In genomic region chr9:83519510-83520155, GRCm38 (mm10) we compare ENCODE assay signal across 21 mouse cellular contexts. TPM values are rescaled to one million over a fixed set of nuclear protein-coding genes. Genes with fewer than 3 reads are reported as not detected.
A peak's percentile ranks its signal among the peaks of the same experiment; 100 is the strongest.
DNase-seq lines count a peak whose midpoint lies in the region; ATAC-seq and TF ChIP-seq lines count a peak whose summit lies in the region.
"Had no signal": no experiment of that assay in that cellular context is flagged by ENCODE, and none has a peak within 500 bp of the region (broad histone marks: within the 10 kb centered on the region; RNA-seq: fewer than 3 reads in every experiment).

No protein-coding gene starts in this region.

- TF ChIP-seq EP300 in heart, adult 2 months (IDR thresholded peaks at IDR 0.05; ENCODE audit: insufficient read depth, low read depth, low read length), result no peak

- H3K27me3 ChIP-seq in midbrain, embryonic 11.5 days (ENCODE audit: control insufficient read depth, insufficient read depth, low read length), result no peaks in the 10 kb centered on the region
- no peaks in the 10 kb centered on the region for H3K27me3 ChIP-seq in midbrain, embryonic 10.5 days (ENCODE audit: low read depth, poor library complexity, severe bottlenecking)
- H3K27me3 ChIP-seq in forebrain, postnatal 0 days (ENCODE audit: insufficient read depth, low read length), result no peaks in the 10 kb centered on the region
- no peaks in the 10 kb centered on the region for H3K27me3 ChIP-seq in midbrain, embryonic 15.5 days (replicated peaks)
- H3K27me3 ChIP-seq in heart, adult 2 months (ENCODE audit: control insufficient read depth, insufficient read depth, low read length), result no peaks in the 10 kb centered on the region
- H3K27me3 ChIP-seq: embryonic facial prominence, embryonic 13.5 days; heart, embryonic 15.5 days; limb, embryonic 12.5 days; liver, embryonic 12.5 days; megakaryocyte, embryonic 14.5 days had no signal

- no peaks in the 10 kb centered on the region for H3K79me2 ChIP-seq in heart, adult 2 months (replicated peaks; ENCODE audit: control insufficient read depth, insufficient read depth, low read length)

- ATAC-seq in midbrain, embryonic 11.5 days (ENCODE audit: low FRiP score), result peak; percentile 73
- peak; percentile 94 for ATAC-seq in forebrain, postnatal 0 days
- ATAC-seq in midbrain, embryonic 15.5 days (replicated peaks), result peak; percentile 94
- ATAC-seq: intestine, embryonic 16.5 days; liver, embryonic 12.5 days had no signal

- H3K27ac ChIP-seq in midbrain, embryonic 11.5 days (ENCODE audit: low read depth, low read length), result no peak overlapping the region
- H3K27ac ChIP-seq in midbrain, embryonic 10.5 days (replicated peaks), result no peak overlapping the region; the same call in 1 of the 2 replicates
- H3K27ac ChIP-seq in forebrain, postnatal 0 days (ENCODE audit: low read depth, low read length), result peak overlapping the region; percentile 58; the same call in 1 of the 2 replicates
- H3K27ac ChIP-seq in midbrain, embryonic 15.5 days, result peak overlapping the region; percentile 82
- no peak overlapping the region for H3K27ac ChIP-seq in heart, adult 2 months
- H3K27ac ChIP-seq: embryonic facial prominence, embryonic 13.5 days; heart, embryonic 15.5 days; limb, embryonic 12.5 days; liver, embryonic 12.5 days had no signal

- TF ChIP-seq CTCF in forebrain, postnatal 0 days (IDR thresholded peaks at IDR 0.05; ENCODE audit: low read depth), result no peak
- TF ChIP-seq CTCF in heart, adult 2 months (IDR thresholded peaks at IDR 0.05), result no peak

- H3K4me1 ChIP-seq in midbrain, embryonic 11.5 days (ENCODE audit: control insufficient read depth, insufficient read depth, low read length), result peaks cover 3% of the 10 kb centered on the region; the same call in 1 of the 2 replicates
- H3K4me1 ChIP-seq in midbrain, embryonic 10.5 days, result peaks cover 10% of the 10 kb centered on the region
- no peaks in the 10 kb centered on the region; the same call in 1 of the 2 replicates for H3K4me1 ChIP-seq in forebrain, postnatal 0 days (ENCODE audit: insufficient read depth)
- peaks cover 7% of the 10 kb centered on the region; the same call in 1 of the 2 replicates for H3K4me1 ChIP-seq in midbrain, embryonic 15.5 days
- no peaks in the 10 kb centered on the region for H3K4me1 ChIP-seq in heart, adult 2 months (ENCODE audit: control insufficient read depth, insufficient read depth, low read length)
- H3K4me1 ChIP-seq: embryonic facial prominence, embryonic 13.5 days; heart, embryonic 15.5 days; limb, embryonic 12.5 days; liver, embryonic 12.5 days had no signal

- intact Hi-C loops in heart, adult 2 months (cut with DNase I), result no loop called here

- DNase-seq in midbrain, embryonic 11.5 days (ENCODE audit: low spot score, missing footprints), result no peak
- no peak for DNase-seq in midbrain, embryonic 10.5 days (ENCODE audit: low spot score)
- DNase-seq in forebrain, postnatal 0 days, result peak; percentile 44
- DNase-seq in thymus, postnatal 25 days, result no peak
- no peak for DNase-seq in heart, adult 2 months
- no peak for DNase-seq in ovary, postnatal 36 days (ENCODE audit: low spot score)
- DNase-seq: cerebellum, adult 8-10 months; gastrocnemius, postnatal 14 days; heart, postnatal 4 days; kidney, postnatal 36 days; lung, adult 2 months; right cerebral cortex, adult 18-20 months; thymus, postnatal 4 days had no signal

- H3K9ac ChIP-seq in midbrain, embryonic 11.5 days (ENCODE audit: low read length), result no peak overlapping the region
- no peak overlapping the region for H3K9ac ChIP-seq in forebrain, postnatal 0 days
- H3K9ac ChIP-seq in midbrain, embryonic 15.5 days, result no peak overlapping the region
- no peak overlapping the region for H3K9ac ChIP-seq in heart, adult 2 months (ENCODE audit: low read depth, low read length)
- H3K9ac ChIP-seq: embryonic facial prominence, embryonic 13.5 days; heart, embryonic 15.5 days; limb, embryonic 12.5 days; liver, embryonic 12.5 days had no signal

- H3K4me3 ChIP-seq in midbrain, embryonic 11.5 days (ENCODE audit: low read depth, low read length), result no peak overlapping the region
- no peak overlapping the region for H3K4me3 ChIP-seq in midbrain, embryonic 10.5 days
- H3K4me3 ChIP-seq in forebrain, postnatal 0 days (ENCODE audit: low read depth, low read length), result no peak overlapping the region
- H3K4me3 ChIP-seq in midbrain, embryonic 15.5 days, result no peak overlapping the region
- H3K4me3 ChIP-seq in heart, adult 2 months, result no peak overlapping the region
- H3K4me3 ChIP-seq: embryonic facial prominence, embryonic 13.5 days; heart, embryonic 15.5 days; limb, embryonic 12.5 days; liver, embryonic 12.5 days; megakaryocyte, embryonic 14.5 days; myocyte had no signal

- H3K4me2 ChIP-seq in midbrain, embryonic 11.5 days, result no peak overlapping the region
- H3K4me2 ChIP-seq in forebrain, postnatal 0 days (ENCODE audit: low read depth), result no peak overlapping the region
- H3K4me2 ChIP-seq in midbrain, embryonic 15.5 days, result 0 out of 2 replicates have a peak overlapping the region, but pooled peaks have one; percentile 9
- H3K4me2 ChIP-seq: embryonic facial prominence, embryonic 13.5 days; heart, embryonic 15.5 days; limb, embryonic 12.5 days; liver, embryonic 12.5 days had no signal

- no peaks in the 10 kb centered on the region for H3K9me3 ChIP-seq in midbrain, embryonic 11.5 days (ENCODE audit: control insufficient read depth, low read length)
- no peaks in the 10 kb centered on the region for H3K9me3 ChIP-seq in midbrain, embryonic 10.5 days (replicated peaks)
- no peaks in the 10 kb centered on the region for H3K9me3 ChIP-seq in forebrain, postnatal 0 days (ENCODE audit: low read length)
- no peaks in the 10 kb centered on the region for H3K9me3 ChIP-seq in midbrain, embryonic 15.5 days
- H3K9me3 ChIP-seq: embryonic facial prominence, embryonic 13.5 days; heart, embryonic 15.5 days; limb, embryonic 12.5 days; liver, embryonic 12.5 days had no signal

- 62% methylated on average over 6 of the region's 6 CpGs for WGBS in midbrain, embryonic 11.5 days
- 69% methylated on average over 6 of the region's 6 CpGs for WGBS in midbrain, embryonic 10.5 days
- WGBS in forebrain, postnatal 0 days, result 55% methylated on average over 6 of the region's 6 CpGs
- 29% methylated on average over 6 of the region's 6 CpGs for WGBS in midbrain, embryonic 15.5 days
- WGBS in heart, adult 2 months, result 79% methylated on average over 6 of the region's 6 CpGs

- no peaks in the 10 kb centered on the region for H3K36me3 ChIP-seq in midbrain, embryonic 11.5 days (ENCODE audit: control insufficient read depth, insufficient read depth, low read length)
- no peaks in the 10 kb centered on the region for H3K36me3 ChIP-seq in midbrain, embryonic 10.5 days
- H3K36me3 ChIP-seq in forebrain, postnatal 0 days (ENCODE audit: insufficient read depth), result no peaks in the 10 kb centered on the region
- no peaks in the 10 kb centered on the region for H3K36me3 ChIP-seq in midbrain, embryonic 15.5 days (replicated peaks)
- H3K36me3 ChIP-seq in heart, adult 2 months (ENCODE audit: control insufficient read depth, insufficient read depth, low read length), result no peaks in the 10 kb centered on the region
- H3K36me3 ChIP-seq: embryonic facial prominence, embryonic 13.5 days; heart, embryonic 15.5 days; limb, embryonic 12.5 days; liver, embryonic 12.5 days had no signal

- no peak for TF ChIP-seq POLR2A in heart, adult 2 months (IDR thresholded peaks at IDR 0.05; ENCODE audit: insufficient read depth, low read depth, low read length)

RNA-seq across cellular contexts. Expression of gene Sh3bgrl2, which starts 28.5 kb away (rescaled TPM):
- polyA plus RNA-seq in midbrain, embryonic 11.5 days (2014; fragmentation: Nextera tagmentation; extraction: Ambion mirVana), result 10.1 and 12.2 TPM in 2 replicates
- 8.5 and 11.0 TPM in 2 replicates for polyA plus RNA-seq in midbrain, embryonic 10.5 days (2016; fragmentation: Nextera tagmentation; extraction: Ambion mirVana)
- total RNA-seq in forebrain, postnatal 0 days (2014; rRNA removed), result 9.0 and 9.2 TPM in 2 replicates
- 5.4 and 6.8 TPM in 2 replicates for polyA plus RNA-seq in forebrain, postnatal 0 days (2015; fragmentation: Nextera tagmentation; extraction: Ambion mirVana)
- 7.7 and 8.8 TPM in 2 replicates for polyA plus RNA-seq in midbrain, embryonic 15.5 days (2015; fragmentation: Nextera tagmentation; extraction: Ambion mirVana)
- 10 to 100 TPM in 1 of 2 experiments, 1 to 10 TPM in 1; 3.7 to 10.1 TPM for total RNA-seq in heart, adult 2 months (2021)
- polyA plus RNA-seq in heart, adult 2 months (2012; rRNA removed), result 2.6 and 4.8 TPM in 2 replicates

Comparison
In these comparisons a context has a peak if more than half of its experiments do, and no peak if none do; other contexts are left out.
1. H3K27ac ChIP-seq: peak in forebrain, postnatal 0 days (single experiment) and midbrain, embryonic 15.5 days (single experiment); none in midbrain, embryonic 11.5 days (single experiment), midbrain, embryonic 10.5 days (single experiment) and heart, adult 2 months (single experiment).
2. Peak in every context shown above with its lines, with median percentiles within 50 percentile points of each other: ATAC-seq.